Comparison of ENCODE assay signal across 9 mouse cellular contexts in genomic region chr1:159234496-159234895, GRCm38 (mm10). TPM values are rescaled to one million over a fixed set of nuclear protein-coding genes. Genes with fewer than 3 reads are reported as not detected.
DNase-seq lines count a peak whose midpoint lies in the region; ATAC-seq and TF ChIP-seq lines count a peak whose summit lies in the region.
"Had no signal": no experiment of that assay in that cellular context is flagged by ENCODE, and none has a peak within 500 bp of the region (broad histone marks: within the 10 kb centered on the region; RNA-seq: fewer than 3 reads in every experiment).

No protein-coding gene starts in this region.

- H3K4me3 ChIP-seq in left cerebral cortex, adult 2 months = peak overlapping the region; percentile 79; the same call in 1 of the 2 replicates
- H3K4me3 ChIP-seq in forebrain, embryonic 16.5 days (replicated peaks; ENCODE audit: low read length) = no peak overlapping the region
- H3K4me3 ChIP-seq in midbrain, embryonic 14.5 days (replicated peaks; ENCODE audit: low read depth, low read length) = no peak overlapping the region
- no peak overlapping the region for H3K4me3 ChIP-seq in cerebellum, adult 2 months (replicated peaks; ENCODE audit: insufficient read depth, low read depth, low read length)

- ATAC-seq in forebrain, embryonic 16.5 days = no peak
- no peak for ATAC-seq in midbrain, embryonic 14.5 days (ENCODE audit: low FRiP score, low TSS enrichment)

- H3K9me3 ChIP-seq in forebrain, embryonic 16.5 days (ENCODE audit: control insufficient read depth, low read length) = no peaks in the 10 kb centered on the region
- H3K9me3 ChIP-seq in midbrain, embryonic 14.5 days (ENCODE audit: control insufficient read depth, low read length) = no peaks in the 10 kb centered on the region

- TF ChIP-seq CTCF in left cerebral cortex, adult 2 months (IDR thresholded peaks at IDR 0.05) = no peak
- no peak for TF ChIP-seq CTCF in cerebellum, adult 2 months (IDR thresholded peaks at IDR 0.05; ENCODE audit: borderline replicate concordance, insufficient read depth, low read depth, low read length)

- no peak for TF ChIP-seq POLR2A in cerebellum, adult 2 months (IDR thresholded peaks at IDR 0.05; ENCODE audit: borderline replicate concordance, insufficient read depth, low read length)

- WGBS in forebrain, embryonic 16.5 days = 67% methylated on average over 2 of the region's 2 CpGs
- WGBS in midbrain, embryonic 14.5 days = 78% methylated on average over 2 of the region's 2 CpGs
- 64% methylated on average over 2 of the region's 2 CpGs for WGBS in cerebellum, adult 2 months

- H3K4me2 ChIP-seq in forebrain, embryonic 16.5 days (ENCODE audit: low read length) = peak overlapping the region; percentile 13
- H3K4me2 ChIP-seq in midbrain, embryonic 14.5 days (ENCODE audit: low read length) = peak overlapping the region; percentile 75

- H3K27me3 ChIP-seq in forebrain, embryonic 16.5 days (replicated peaks; ENCODE audit: control insufficient read depth, insufficient read depth, low read length) = no peaks in the 10 kb centered on the region
- H3K27me3 ChIP-seq in midbrain, embryonic 14.5 days (ENCODE audit: control insufficient read depth, insufficient read depth, low read length) = no peaks in the 10 kb centered on the region
- no peaks in the 10 kb centered on the region for H3K27me3 ChIP-seq in cerebellum, adult 2 months (ENCODE audit: control insufficient read depth, insufficient read depth, low read length)

- H3K4me1 ChIP-seq in forebrain, embryonic 16.5 days (replicated peaks; ENCODE audit: control insufficient read depth, insufficient read depth, low read length) = peaks cover 19% of the 10 kb centered on the region
- H3K4me1 ChIP-seq in midbrain, embryonic 14.5 days (ENCODE audit: control insufficient read depth, insufficient read depth, low read length) = peaks cover 31% of the 10 kb centered on the region
- H3K4me1 ChIP-seq in cerebellum, adult 2 months (ENCODE audit: control insufficient read depth, insufficient read depth, low read length) = peaks cover 3% of the 10 kb centered on the region

- no peak for DNase-seq in left cerebral cortex, adult 2 months (ENCODE audit: extremely low spot score in 1 of 2, low spot score in 2 of 2)
- DNase-seq in left cerebral cortex, postnatal 10 days (ENCODE audit: extremely low spot score in 1 of 2, low spot score in 2 of 2) = no peak
- peak; percentile 14 for DNase-seq in brain, adult 2 months (ENCODE audit: low read depth, low spot score)
- DNase-seq in midbrain, embryonic 14.5 days = no peak
- no peak for DNase-seq in thymus, adult 18-20 months
- DNase-seq in layer of hippocampus, adult 18-20 months (ENCODE audit: low spot score in 2 of 2) = no peak
- DNase-seq in cerebellum, adult 2 months = no peak
- DNase-seq: right cerebral cortex, adult 18-20 months had no signal

- H3K27ac ChIP-seq in left cerebral cortex, adult 2 months = no peak overlapping the region
- H3K27ac ChIP-seq in forebrain, embryonic 16.5 days (ENCODE audit: low read length) = no peak overlapping the region
- H3K27ac ChIP-seq in midbrain, embryonic 14.5 days (replicated peaks; ENCODE audit: low read depth, low read length) = no peak overlapping the region
- H3K27ac ChIP-seq in cerebellum, adult 2 months (ENCODE audit: insufficient read depth, low read length) = no peak overlapping the region

- intact Hi-C loops in left cerebral cortex, adult 2 months (cut with DNase I) = loop anchor here (10.0 kb wide), 1 partner anchor 1680 kb away; no protein-coding TSS in a partner anchor
- intact Hi-C loops in left cerebral cortex, postnatal 10 days (cut with DNase I) = no loop called here

- no peaks in the 10 kb centered on the region for H3K36me3 ChIP-seq in forebrain, embryonic 16.5 days (ENCODE audit: control insufficient read depth, insufficient read depth)
- no peaks in the 10 kb centered on the region for H3K36me3 ChIP-seq in midbrain, embryonic 14.5 days (ENCODE audit: control insufficient read depth, insufficient read depth, low read length)

- H3K9ac ChIP-seq in forebrain, embryonic 16.5 days (replicated peaks; ENCODE audit: low read depth, low read length) = no peak overlapping the region
- no peak overlapping the region for H3K9ac ChIP-seq in midbrain, embryonic 14.5 days (replicated peaks; ENCODE audit: low read length)

RNA-seq across cellular contexts. Expression of gene Cop1, which starts 2.4 kb away (rescaled TPM):
- total RNA-seq in left cerebral cortex, adult 2 months (2021) = 100 to 1,000 TPM; 171 to 172 TPM
- total RNA-seq in left cerebral cortex, postnatal 10 days (2021) = 100 to 1,000 TPM; 111 to 129 TPM
- polyA plus RNA-seq in forebrain, embryonic 16.5 days (2015; fragmentation: Nextera tagmentation; extraction: Ambion mirVana) = 24.3 and 26.0 TPM in 2 replicates
- 52.5 and 57.7 TPM in 2 replicates for polyA plus RNA-seq in midbrain, embryonic 14.5 days (2014; fragmentation: Nextera tagmentation; extraction: Ambion mirVana)
- total RNA-seq in layer of hippocampus, adult 18-20 months (2021) = 100 to 1,000 TPM; 120 to 138 TPM
- polyA plus RNA-seq in cerebellum, adult 2 months (2012; rRNA removed) = 78.3 and 85.0 TPM in 2 replicates
